Mouse (Mus musculus): ENCODE measurements around the gene Myrfl. TPM values are rescaled to one million over a fixed set of nuclear protein-coding genes. Genes with fewer than 3 reads are reported as not detected.

Myrfl gene
- polyA plus RNA-seq, 1 experiment from 2014 or later, result 0.28 TPM

DNA sequence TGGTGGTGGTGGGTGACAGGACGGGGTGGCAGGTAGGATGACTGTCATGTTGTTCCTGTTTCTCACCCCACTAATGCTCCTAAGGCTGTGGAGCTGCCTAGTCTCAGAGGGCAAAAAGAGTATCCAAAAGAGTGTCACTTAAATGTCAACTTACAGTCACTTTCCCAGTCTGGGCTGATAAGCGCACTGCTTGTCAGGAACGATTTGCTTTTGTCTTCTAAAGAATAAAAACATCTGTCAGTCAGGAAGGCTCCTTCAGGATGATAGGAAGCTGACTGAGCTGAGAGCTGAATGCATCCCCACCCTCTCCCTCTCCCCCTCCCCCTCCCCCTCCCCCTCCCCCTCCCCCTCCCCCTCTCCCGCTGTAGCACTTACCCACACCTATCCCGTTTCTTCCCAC lies 113.7 kb downstream of the Myrfl start:
- H3K36me3 ChIP-seq, result no peaks in the 10 kb centered on the region
- H3K9ac ChIP-seq, result no peak overlapping the region
- no peak for ATAC-seq (ENCODE audit: insufficient number of reproducible peaks, low FRiP score)
- H3K4me3 ChIP-seq, result no peak overlapping the region
- no peak overlapping the region for H3K4me2 ChIP-seq
- H3K27me3 ChIP-seq (replicated peaks), result peaks cover 6% of the 10 kb centered on the region
- H3K9me3 ChIP-seq (replicated peaks), result 0 out of 2 replicates have a peak, but pooled peaks cover 5% of the 10 kb centered on the region
- H3K4me1 ChIP-seq (replicated peaks), result peaks cover 31% of the 10 kb centered on the region
- 22% methylated on average over 3 of the region's 5 CpGs for WGBS
- H3K27ac ChIP-seq (ENCODE audit: poor library complexity, severe bottlenecking), result no peak overlapping the region

DNA sequence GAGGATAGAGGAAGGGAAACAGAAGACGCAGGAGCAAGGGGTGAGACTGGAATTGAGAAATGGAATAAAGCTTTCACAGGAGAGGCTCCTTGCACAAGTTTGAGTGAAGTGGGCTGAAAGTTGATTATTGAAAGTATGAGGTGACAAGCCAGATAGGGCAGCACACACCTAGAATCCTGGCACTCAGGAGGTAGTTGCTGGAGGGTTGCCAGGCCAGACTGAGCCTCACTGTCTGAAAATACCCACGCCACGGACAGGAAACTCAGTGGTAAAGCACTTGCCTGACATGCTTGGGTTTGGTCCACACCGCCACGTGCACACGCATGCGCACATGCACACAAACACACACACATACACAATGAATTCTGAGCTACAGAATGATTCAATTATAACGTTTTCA lies 118.8 kb downstream of the Myrfl start:
- H3K4me3 ChIP-seq, result no peak overlapping the region
- H3K4me2 ChIP-seq, result no peak overlapping the region
- H3K4me1 ChIP-seq (replicated peaks), result peaks cover 18% of the 10 kb centered on the region
- peaks cover 6% of the 10 kb centered on the region for H3K27me3 ChIP-seq (replicated peaks)
- H3K27ac ChIP-seq (ENCODE audit: poor library complexity, severe bottlenecking), result no peak overlapping the region
- H3K9me3 ChIP-seq (replicated peaks), result peaks cover 4% of the 10 kb centered on the region
- ATAC-seq (ENCODE audit: insufficient number of reproducible peaks, low FRiP score), result no peak
- no peak overlapping the region for H3K9ac ChIP-seq
- H3K36me3 ChIP-seq, result no peaks in the 10 kb centered on the region
- whole genome bisulfite sequencing, result 85% methylated on average over 8 of the region's 8 CpGs

DNA sequence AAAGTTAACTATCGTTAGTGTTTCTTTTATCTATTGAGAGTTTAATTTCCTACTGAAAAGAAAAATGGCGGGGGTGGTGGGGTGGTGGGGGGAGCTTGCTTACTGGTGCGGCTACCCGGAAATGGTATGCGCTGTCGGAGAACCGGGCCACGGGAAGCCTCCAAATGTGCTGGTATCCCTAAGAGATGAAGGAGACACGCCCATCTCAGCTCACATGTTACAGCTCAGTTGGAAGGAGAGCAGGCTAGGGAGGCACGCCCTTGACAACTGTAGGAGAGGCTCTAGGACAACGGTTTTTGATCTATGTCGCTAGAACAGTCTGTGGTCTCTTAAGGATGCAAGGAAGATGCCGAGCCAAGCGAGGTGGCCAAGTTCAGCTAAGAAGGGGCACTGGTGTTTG lies 119.9 kb downstream of the Myrfl start:
- Histone ChIP-seq H3K4me1 (replicated peaks) (peaks cover 18% of the 10 kb centered on the region), H3K27ac (ENCODE audit: poor library complexity, severe bottlenecking) (no peak overlapping the region), H3K27me3 (replicated peaks) (peaks cover 6% of the 10 kb centered on the region), H3K4me3 (no peak overlapping the region), H3K9me3 (replicated peaks) (peaks cover 4% of the 10 kb centered on the region), H3K36me3 (no peaks in the 10 kb centered on the region), H3K9ac (no peak overlapping the region), H3K4me2 (no peak overlapping the region)
- ATAC-seq (ENCODE audit: insufficient number of reproducible peaks, low FRiP score), result no peak
- 81% methylated on average over 14 of the region's 14 CpGs for WGBS

DNA sequence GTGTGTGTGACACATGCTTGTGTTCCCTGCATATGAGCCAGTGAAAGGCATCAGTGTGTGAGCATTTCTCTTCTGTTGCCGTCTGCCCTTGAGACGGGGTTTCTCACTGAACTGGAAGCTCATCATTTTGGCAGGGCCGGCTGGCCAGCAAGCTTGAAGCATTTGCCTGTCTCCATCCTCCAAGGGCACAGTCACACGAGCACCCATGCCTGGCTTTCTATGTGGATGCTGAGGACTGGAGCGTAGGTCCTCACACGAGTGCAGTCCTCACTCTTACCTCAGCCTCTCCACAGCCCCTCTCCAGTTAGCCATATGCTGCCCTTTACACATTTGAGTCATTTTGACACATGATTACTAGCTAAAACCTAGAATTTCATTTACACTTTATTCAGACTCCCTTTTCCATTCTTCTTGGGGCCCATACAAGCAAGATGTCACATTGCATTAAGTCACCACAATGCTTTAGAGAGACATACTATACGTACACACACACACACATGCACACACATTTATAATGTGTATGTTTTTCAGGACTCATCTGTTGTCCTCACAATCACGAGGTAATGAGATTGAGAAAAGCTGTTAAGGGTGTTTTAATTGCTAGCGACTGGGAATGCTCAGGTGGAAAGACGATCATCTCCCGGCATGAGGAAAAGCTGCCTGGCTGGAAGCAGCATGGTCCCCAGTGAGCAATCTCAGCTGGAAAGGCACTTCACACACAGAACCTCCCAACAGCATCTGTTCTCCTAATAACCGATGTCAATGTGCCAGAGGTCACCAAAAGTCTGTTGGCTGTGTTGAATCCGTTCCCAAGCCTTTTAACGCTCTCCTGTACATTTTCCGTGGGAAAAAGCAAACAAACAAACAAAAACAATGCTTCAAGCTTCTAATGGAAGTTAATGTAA lies 122.6 kb downstream of the Myrfl start:
- Histone ChIP-seq H3K4me3 (no peak overlapping the region), H3K36me3 (no peaks in the 10 kb centered on the region), H3K4me2 (no peak overlapping the region), H3K9me3 (replicated peaks) (peaks cover 4% of the 10 kb centered on the region), H3K27me3 (replicated peaks) (peaks cover 6% of the 10 kb centered on the region), H3K4me1 (replicated peaks) (peaks cover 40% of the 10 kb centered on the region), H3K27ac (ENCODE audit: poor library complexity, severe bottlenecking) (no peak overlapping the region), H3K9ac (no peak overlapping the region)
- 65% methylated on average over 15 of the region's 15 CpGs for WGBS
- no peak for ATAC-seq (ENCODE audit: insufficient number of reproducible peaks, low FRiP score)

DNA sequence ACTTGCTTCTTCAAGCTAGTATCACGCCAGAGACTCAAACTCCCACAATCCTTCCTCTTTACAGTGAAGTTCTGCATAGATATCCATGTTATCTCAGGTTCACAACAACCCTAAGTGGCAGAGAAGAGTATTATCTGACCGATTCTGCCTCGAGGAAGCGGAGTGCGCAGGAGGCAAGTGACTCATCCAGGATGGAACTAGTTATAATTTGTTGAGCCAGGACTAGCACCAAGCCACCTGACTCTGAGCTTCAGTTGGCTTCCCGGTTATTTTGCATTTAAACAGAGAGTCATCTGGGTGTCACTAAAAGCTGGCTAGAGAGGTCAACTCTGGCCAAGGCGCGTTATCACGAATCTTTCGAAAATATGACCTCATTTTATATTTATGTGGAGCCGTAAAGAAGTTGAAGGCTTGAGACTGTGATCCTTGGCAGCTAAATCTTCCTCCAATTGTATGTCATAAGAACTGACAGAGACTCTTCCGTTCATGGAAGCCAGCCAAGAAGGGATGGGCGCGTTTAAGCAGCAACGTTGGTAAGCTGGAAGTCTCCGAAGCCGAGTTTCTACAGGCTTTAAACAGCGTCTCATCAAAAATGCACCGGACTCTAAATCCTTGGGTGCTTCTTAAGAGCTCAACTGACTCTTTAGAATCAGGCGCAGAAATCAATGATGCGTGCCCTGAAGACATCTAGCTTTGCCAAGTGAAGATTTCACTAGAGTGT lies 125.3 kb downstream of the Myrfl start:
- Histone ChIP-seq H3K27me3 (replicated peaks) (peaks cover 6% of the 10 kb centered on the region), H3K4me3 (peak overlapping the region; percentile 8; the same call in 1 of the 2 replicates), H3K27ac (ENCODE audit: poor library complexity, severe bottlenecking) (peak overlapping the region; percentile 45), H3K36me3 (no peaks in the 10 kb centered on the region), H3K4me2 (peak overlapping the region; percentile 54), H3K4me1 (replicated peaks) (peaks cover 42% of the 10 kb centered on the region), H3K9me3 (replicated peaks) (no peaks in the 10 kb centered on the region), H3K9ac (no peak overlapping the region)
- 34% methylated on average over 21 of the region's 21 CpGs for WGBS
- ATAC-seq (ENCODE audit: insufficient number of reproducible peaks, low FRiP score), result peak; percentile 38; the same call in 1 of the 2 replicates

DNA sequence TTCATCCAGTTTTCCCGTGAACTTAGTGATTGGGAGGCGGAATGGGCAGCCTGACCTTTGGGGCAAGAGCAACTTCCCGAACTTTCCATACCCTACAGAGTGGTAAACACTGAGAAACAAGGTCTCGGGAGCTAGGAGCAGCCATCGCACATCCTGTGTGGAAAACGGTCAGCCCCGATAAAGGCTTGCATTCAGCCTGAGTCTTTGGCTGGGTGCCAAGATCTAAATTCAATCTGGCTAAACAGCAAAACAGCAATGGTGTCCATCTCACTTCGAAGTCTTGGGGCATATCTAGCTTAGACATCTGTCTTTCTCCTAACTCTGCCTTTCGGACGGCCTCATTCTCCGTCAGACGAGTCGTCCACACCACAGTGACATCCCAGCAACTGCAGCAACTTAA lies 128.1 kb downstream of the Myrfl start:
- Histone ChIP-seq H3K9me3 (replicated peaks) (no peaks in the 10 kb centered on the region), H3K9ac (no peak overlapping the region), H3K4me3 (no peak overlapping the region), H3K4me1 (replicated peaks) (peaks cover 42% of the 10 kb centered on the region), H3K4me2 (no peak overlapping the region; the same call in 1 of the 2 replicates), H3K27me3 (replicated peaks) (peaks cover 2% of the 10 kb centered on the region), H3K36me3 (no peaks in the 10 kb centered on the region), H3K27ac (ENCODE audit: poor library complexity, severe bottlenecking) (peak overlapping the region; percentile 32; the same call in 1 of the 2 replicates)
- peak; percentile 83 for ATAC-seq (ENCODE audit: insufficient number of reproducible peaks, low FRiP score)
- 32% methylated on average over 13 of the region's 13 CpGs for WGBS

DNA sequence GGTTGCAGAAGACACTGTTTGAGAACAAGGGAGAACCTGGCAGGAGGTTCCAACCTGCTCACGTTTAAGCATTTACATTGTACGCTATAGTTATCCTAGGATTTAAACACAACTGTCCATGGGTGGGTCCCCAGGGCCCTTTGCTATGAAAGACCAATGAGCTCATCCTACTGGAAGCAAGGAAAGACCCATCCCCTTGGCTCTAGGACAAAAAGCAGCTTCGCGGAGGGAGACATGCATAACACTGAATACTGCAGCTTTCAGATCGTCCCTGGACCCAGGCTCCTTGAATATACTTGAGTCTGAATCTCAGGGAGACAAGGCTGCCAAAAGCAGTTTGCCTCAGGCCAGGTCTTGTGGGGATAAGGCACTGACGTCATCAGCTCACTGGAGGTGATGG lies 130.2 kb downstream of the Myrfl start:
- H3K4me3 ChIP-seq, result no peak overlapping the region
- H3K4me1 ChIP-seq (replicated peaks), result peaks cover 34% of the 10 kb centered on the region
- no peak overlapping the region for H3K27ac ChIP-seq (ENCODE audit: poor library complexity, severe bottlenecking)
- no peak overlapping the region for H3K4me2 ChIP-seq
- H3K36me3 ChIP-seq, result no peaks in the 10 kb centered on the region
- H3K27me3 ChIP-seq (replicated peaks), result no peaks in the 10 kb centered on the region
- no peaks in the 10 kb centered on the region for H3K9me3 ChIP-seq (replicated peaks)
- no peak for ATAC-seq (ENCODE audit: insufficient number of reproducible peaks, low FRiP score)
- WGBS, result 73% methylated on average over 6 of the region's 6 CpGs
- no peak overlapping the region for H3K9ac ChIP-seq

DNA sequence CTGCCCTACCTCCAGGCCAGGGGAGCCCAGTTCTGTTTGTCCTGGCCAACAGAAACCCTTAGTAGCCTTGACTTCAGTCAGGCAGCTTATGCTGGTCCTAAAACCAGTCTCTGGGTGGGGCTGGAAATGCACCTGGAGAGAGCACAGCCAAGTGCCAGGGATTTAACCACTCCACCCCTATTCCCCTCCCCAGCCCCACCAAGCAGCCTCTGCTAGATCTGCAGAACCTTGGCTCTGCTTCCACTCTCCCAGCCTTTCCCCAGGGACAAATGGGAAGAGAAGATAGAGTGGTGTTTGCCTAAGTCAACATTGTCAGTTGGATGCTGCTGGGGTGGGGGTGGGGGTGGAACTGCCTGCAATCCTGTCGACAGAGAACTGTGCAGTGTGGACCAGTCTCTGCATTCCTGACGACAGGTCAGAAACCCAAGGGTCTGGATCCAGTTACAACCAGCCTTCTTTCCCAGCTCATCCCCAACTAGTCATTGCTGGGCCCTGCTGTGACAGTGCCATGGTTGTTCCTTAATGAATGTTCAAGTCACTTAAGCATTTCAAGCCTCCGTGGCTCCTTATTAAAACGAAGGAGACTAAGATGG lies 135.1 kb downstream of the Myrfl start:
- no peaks in the 10 kb centered on the region for H3K9me3 ChIP-seq (replicated peaks)
- H3K4me1 ChIP-seq (replicated peaks), result peaks cover 18% of the 10 kb centered on the region
- no peaks in the 10 kb centered on the region for H3K36me3 ChIP-seq
- 47% methylated on average over 4 of the region's 4 CpGs for WGBS
- no peak overlapping the region for H3K4me3 ChIP-seq
- H3K27ac ChIP-seq (ENCODE audit: poor library complexity, severe bottlenecking), result no peak overlapping the region
- peak; percentile 48; the same call in 1 of the 2 replicates for ATAC-seq (ENCODE audit: insufficient number of reproducible peaks, low FRiP score)
- no peak overlapping the region for H3K9ac ChIP-seq
- H3K4me2 ChIP-seq, result no peak overlapping the region
- H3K27me3 ChIP-seq (replicated peaks), result no peaks in the 10 kb centered on the region

DNA sequence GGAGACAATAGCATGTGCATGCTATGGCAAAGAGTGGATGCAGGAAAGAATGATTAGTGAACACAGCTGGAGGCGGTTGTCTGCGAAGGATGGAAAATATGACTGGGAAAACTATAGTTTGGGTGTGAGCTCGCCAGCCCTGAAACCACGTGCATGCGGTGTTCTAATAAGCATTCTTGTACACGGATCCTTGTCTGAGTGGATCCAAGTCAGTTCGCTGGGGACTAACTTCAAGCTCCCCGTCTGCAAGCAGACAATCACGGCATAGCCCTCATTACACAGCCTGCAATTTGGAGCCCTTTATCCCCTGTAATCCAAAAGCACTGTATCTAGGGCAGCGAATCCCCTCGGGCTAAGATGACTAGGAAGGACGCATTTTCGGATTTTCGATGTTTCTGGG lies 136.2 kb downstream of the Myrfl start:
- Histone ChIP-seq H3K4me1 (replicated peaks) (peaks cover 27% of the 10 kb centered on the region), H3K27ac (ENCODE audit: poor library complexity, severe bottlenecking) (no peak overlapping the region), H3K9me3 (replicated peaks) (no peaks in the 10 kb centered on the region), H3K27me3 (replicated peaks) (no peaks in the 10 kb centered on the region), H3K4me3 (no peak overlapping the region), H3K36me3 (no peaks in the 10 kb centered on the region), H3K9ac (no peak overlapping the region), H3K4me2 (no peak overlapping the region)
- 77% methylated on average over 14 of the region's 14 CpGs for WGBS
- no peak for ATAC-seq (ENCODE audit: insufficient number of reproducible peaks, low FRiP score)

DNA sequence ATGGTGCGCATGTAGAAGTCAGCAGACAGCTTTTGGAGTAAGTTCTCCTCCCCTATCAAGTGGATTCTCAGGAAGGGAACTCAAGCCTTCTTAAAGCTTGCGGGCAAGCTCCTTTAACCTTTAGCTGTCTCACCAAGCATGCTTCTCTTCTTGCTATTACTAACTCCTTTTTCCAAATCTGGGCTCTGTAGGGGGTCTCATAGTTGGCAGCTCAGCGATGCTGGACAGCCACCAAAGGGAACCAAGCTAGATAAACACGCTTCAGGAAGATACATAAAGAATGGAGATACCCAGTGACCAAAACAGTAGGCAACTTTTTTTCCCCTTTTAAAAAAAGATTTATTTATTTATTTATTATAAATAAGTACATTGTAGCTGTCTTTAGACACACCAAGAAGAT lies 136.9 kb downstream of the Myrfl start:
- H3K27ac ChIP-seq (ENCODE audit: poor library complexity, severe bottlenecking), result no peak overlapping the region
- H3K4me2 ChIP-seq, result no peak overlapping the region
- WGBS, result 79% methylated on average over 4 of the region's 4 CpGs
- H3K27me3 ChIP-seq (replicated peaks), result no peaks in the 10 kb centered on the region
- H3K4me3 ChIP-seq, result no peak overlapping the region
- no peak overlapping the region for H3K9ac ChIP-seq
- ATAC-seq (ENCODE audit: insufficient number of reproducible peaks, low FRiP score), result no peak
- no peaks in the 10 kb centered on the region for H3K9me3 ChIP-seq (replicated peaks)
- H3K4me1 ChIP-seq (replicated peaks), result peaks cover 27% of the 10 kb centered on the region
- no peaks in the 10 kb centered on the region for H3K36me3 ChIP-seq

Data from heart, embryonic 12.5 days (tissue).